Mouse (Mus musculus): ENCODE results near the gene Kcnh6. TPM values are rescaled to one million over a fixed set of nuclear protein-coding genes. Genes with fewer than 3 reads are reported as not detected.

The Kcnh6 gene
- polyA plus RNA-seq, 1 experiment, result 2.1 TPM

DNA sequence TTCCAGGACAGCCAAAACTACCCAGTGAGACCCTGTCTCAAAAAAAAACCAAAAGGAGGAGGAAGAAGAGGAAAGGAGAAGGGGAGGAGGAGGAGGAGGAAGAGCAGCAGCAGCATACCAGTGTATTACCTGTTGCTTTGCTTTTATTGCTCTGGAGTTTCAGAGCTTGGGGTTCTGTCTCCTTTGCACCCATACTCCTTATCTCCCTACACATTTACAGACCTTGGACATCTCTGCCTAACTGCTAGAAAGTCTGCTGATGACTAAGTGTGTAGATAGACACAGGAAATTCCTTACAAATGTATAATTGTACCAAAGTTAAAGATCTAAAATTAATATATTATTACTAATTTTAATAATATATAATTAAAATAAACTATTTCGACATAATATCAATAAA is 37.3 kb downstream of the Kcnh6 start:
- TF ChIP-seq CTCF (IDR thresholded peaks at IDR 0.05; ENCODE audit: borderline replicate concordance, extremely low read depth, insufficient read depth, insufficient read length) (no peak), POLR2A (IDR thresholded peaks at IDR 0.05; ENCODE audit: borderline replicate concordance, extremely low read depth, insufficient read depth, insufficient read length, poor library complexity, severe bottlenecking) (no peak)
- no peak for DNase-seq (ENCODE audit: low read depth)

DNA sequence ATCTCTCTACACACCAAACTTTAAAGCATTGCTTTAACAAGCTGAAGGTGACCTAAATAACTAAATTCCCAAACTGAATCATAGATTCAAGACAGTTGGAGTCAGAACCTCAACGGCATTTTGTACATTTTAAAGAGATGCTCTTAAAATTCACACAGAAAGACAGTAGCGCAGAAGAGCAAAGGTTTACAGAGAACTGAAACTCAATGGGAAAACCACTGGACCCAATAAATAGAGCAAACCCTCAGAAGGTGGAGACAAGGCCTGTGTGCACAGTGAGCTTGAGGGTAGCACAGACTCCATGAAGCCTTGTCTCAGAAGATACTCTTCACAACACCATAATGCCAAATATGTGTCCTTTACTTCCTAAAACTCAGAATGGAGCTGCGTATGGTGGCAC is 37.9 kb downstream of the Kcnh6 start:
- no peak for TF ChIP-seq POLR2A (IDR thresholded peaks at IDR 0.05; ENCODE audit: borderline replicate concordance, extremely low read depth, insufficient read depth, insufficient read length, poor library complexity, severe bottlenecking)
- TF ChIP-seq CTCF (IDR thresholded peaks at IDR 0.05; ENCODE audit: borderline replicate concordance, extremely low read depth, insufficient read depth, insufficient read length), result no peak
- no peak for DNase-seq (ENCODE audit: low read depth)

DNA sequence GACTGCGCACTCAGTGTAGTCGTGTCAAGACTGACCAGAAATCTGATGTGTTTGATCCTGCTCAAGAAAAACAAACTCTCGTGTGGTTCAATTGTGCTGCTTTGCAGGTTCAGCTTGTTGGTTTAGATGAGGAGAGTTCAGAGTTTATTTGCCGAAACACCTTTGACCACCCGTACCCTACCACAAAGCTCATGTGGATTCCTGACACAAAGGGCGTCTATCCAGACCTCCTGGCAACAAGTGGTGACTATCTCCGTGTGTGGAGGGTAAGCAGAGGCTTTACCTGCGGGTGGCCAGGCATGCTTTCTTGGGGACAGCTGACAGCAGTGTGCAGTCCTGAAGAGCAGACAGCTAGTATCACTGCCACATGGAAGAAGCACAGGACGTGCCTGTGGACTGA is 38.7 kb downstream of the Kcnh6 start:
- no peak for DNase-seq (ENCODE audit: low read depth)
- TF ChIP-seq CTCF (IDR thresholded peaks at IDR 0.05; ENCODE audit: borderline replicate concordance, extremely low read depth, insufficient read depth, insufficient read length), result no peak
- no peak for TF ChIP-seq POLR2A (IDR thresholded peaks at IDR 0.05; ENCODE audit: borderline replicate concordance, extremely low read depth, insufficient read depth, insufficient read length, poor library complexity, severe bottlenecking)

DNA sequence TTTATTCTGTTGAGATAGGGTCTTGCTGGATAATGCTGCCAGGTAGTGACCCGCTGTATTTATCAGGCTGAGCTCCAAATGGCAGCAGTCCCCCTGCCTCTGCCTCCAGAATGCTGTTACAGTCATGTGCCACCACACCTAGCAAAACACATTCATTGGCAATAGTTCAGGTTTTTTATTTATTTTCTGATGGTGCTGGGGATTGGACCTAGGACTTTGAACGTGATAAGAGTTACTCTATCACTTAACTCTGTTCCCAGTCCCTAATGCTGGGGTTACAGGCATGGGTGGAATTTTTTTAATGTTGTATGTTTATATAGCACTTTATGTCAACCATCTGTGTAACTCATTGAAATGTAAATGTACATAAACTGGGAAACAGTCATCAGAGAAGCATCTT is 46.0 kb downstream of the Kcnh6 start:
- TF ChIP-seq CTCF (IDR thresholded peaks at IDR 0.05; ENCODE audit: borderline replicate concordance, extremely low read depth, insufficient read depth, insufficient read length) (no peak), POLR2A (IDR thresholded peaks at IDR 0.05; ENCODE audit: borderline replicate concordance, extremely low read depth, insufficient read depth, insufficient read length, poor library complexity, severe bottlenecking) (no peak)
- DNase-seq (ENCODE audit: low read depth), result no peak

DNA sequence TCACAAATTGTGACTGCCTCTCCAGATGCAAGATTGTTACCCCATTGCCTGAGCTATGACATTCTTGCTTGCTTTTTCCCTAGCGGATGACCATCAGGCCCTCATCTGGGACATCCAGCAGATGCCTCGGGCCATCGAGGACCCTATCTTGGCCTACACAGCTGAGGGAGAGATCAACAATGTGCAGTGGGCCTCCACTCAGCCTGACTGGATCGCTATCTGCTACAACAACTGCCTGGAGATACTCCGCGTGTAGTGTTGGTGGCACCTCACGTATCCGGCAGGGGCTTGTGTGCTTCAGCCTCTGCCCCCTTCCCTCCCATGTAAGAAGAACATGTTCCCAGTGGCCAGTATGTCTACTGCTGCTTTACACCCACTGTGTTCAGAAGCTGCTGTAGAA is 46.7 kb downstream of the Kcnh6 start:
- TF ChIP-seq CTCF (IDR thresholded peaks at IDR 0.05; ENCODE audit: borderline replicate concordance, extremely low read depth, insufficient read depth, insufficient read length), result no peak
- TF ChIP-seq POLR2A (IDR thresholded peaks at IDR 0.05; ENCODE audit: borderline replicate concordance, extremely low read depth, insufficient read depth, insufficient read length, poor library complexity, severe bottlenecking), result no peak

DNA sequence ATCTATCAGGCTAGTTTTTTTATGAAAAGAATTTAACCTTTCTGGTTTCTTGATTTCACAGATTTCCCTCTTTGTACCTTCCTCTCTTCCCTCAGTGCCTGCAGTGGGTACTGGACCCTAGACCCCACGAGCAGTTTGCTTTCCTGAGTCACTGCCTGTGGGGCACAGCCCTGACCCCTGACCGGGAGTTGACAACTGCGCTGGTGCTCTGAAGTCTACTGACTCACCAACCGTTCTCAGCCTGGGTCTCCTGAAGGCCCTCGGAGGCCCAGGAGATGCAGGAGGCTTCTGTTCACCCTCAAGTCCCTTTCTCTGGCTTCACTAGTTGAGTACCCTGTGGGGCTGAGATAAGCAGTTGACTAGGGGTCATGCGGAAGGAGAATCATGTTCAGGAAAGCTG is 47.4 kb downstream of the Kcnh6 start:
- TF ChIP-seq POLR2A (IDR thresholded peaks at IDR 0.05; ENCODE audit: borderline replicate concordance, extremely low read depth, insufficient read depth, insufficient read length, poor library complexity, severe bottlenecking) (no peak), CTCF (IDR thresholded peaks at IDR 0.05; ENCODE audit: borderline replicate concordance, extremely low read depth, insufficient read depth, insufficient read length) (no peak)
- no peak for DNase-seq (ENCODE audit: low read depth)

More for the DNA sequence above, 46.7 kb downstream of the Kcnh6 start:
- no peak for DNase-seq (ENCODE audit: low read depth)

DNA sequence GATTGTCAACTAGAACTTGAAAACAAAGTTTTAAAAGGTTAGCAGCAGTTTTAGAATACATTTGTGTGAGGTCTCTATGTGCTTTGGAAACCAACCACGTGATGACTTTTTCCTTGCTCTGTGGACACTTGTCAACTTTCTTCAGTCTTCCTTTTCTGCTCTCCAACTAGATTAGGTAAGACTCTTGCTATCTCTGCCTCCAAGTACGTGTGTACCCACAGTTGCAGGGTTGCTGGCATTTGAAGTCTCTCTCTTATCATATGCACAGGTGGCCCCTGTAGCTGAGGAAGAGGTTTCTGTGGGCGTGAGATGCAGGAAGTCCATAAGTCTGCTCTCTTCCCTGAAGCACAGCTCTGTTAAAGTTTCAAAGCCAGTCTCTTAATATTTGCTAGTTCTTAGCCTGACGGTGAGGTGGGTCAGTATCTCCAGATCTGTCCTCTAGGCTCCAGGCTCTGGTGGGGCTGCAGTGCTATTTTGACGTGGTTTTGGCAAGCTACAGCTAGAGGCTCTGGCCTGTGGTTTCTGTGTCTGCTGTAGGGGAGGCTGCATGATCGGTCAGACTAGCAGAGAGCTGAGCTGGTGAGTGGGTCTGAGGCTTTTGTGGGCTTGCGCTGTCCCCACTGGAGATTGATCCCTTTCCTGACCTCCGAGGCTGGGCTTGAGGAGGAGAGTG is 49.0 kb downstream of the Kcnh6 start:
- TF ChIP-seq POLR2A (IDR thresholded peaks at IDR 0.05; ENCODE audit: borderline replicate concordance, extremely low read depth, insufficient read depth, insufficient read length, poor library complexity, severe bottlenecking), result no peak
- TF ChIP-seq CTCF (IDR thresholded peaks at IDR 0.05; ENCODE audit: borderline replicate concordance, extremely low read depth, insufficient read depth, insufficient read length), result no peak
- DNase-seq (ENCODE audit: low read depth), result no peak

DNA sequence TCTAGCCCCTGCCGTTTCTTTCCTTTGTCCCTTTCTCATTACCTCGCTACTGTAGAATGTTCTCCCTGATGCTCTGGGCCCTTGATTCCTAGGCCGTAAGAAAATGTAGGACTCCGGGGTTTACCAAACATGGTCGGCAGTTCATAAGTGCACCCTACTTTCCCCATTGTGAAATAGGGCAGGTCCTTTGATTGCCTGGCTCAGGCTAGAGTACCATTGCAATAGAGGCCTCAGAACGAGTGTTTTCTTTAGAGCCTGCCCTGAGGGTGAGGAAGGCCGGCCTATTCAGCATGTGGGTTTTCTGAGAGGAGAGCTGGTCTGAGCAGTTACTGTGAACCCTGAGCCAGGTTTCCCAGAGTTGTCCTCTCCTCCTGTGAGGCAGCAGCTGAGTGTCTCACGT is 50.1 kb downstream of the Kcnh6 start:
- DNase-seq (ENCODE audit: low read depth), result no peak
- TF ChIP-seq CTCF (IDR thresholded peaks at IDR 0.05; ENCODE audit: borderline replicate concordance, extremely low read depth, insufficient read depth, insufficient read length) (no peak), POLR2A (IDR thresholded peaks at IDR 0.05; ENCODE audit: borderline replicate concordance, extremely low read depth, insufficient read depth, insufficient read length, poor library complexity, severe bottlenecking) (no peak)

DNA sequence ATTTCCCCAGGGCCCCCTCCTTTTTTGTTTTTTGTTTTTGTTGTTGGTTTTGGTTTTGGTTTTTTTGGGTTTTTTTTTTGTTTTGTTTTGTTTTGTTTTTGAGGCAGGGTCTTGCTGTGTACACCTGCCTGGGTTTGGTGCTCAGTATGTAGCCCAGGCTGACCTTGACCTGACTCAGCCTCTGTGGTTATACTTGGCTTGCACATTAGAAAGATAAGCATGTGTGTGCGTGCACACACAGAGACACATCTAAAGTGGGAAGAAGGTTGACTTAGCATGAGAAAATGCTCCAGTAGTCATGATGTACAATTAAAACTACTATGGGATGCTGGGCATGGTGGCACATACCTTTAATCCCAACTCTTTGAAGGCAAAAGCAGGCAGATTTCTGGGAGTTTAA is 52.6 kb downstream of the Kcnh6 start:
- TF ChIP-seq POLR2A (IDR thresholded peaks at IDR 0.05; ENCODE audit: borderline replicate concordance, extremely low read depth, insufficient read depth, insufficient read length, poor library complexity, severe bottlenecking) (no peak), CTCF (IDR thresholded peaks at IDR 0.05; ENCODE audit: borderline replicate concordance, extremely low read depth, insufficient read depth, insufficient read length) (no peak)
- no peak for DNase-seq (ENCODE audit: low read depth)

DNA sequence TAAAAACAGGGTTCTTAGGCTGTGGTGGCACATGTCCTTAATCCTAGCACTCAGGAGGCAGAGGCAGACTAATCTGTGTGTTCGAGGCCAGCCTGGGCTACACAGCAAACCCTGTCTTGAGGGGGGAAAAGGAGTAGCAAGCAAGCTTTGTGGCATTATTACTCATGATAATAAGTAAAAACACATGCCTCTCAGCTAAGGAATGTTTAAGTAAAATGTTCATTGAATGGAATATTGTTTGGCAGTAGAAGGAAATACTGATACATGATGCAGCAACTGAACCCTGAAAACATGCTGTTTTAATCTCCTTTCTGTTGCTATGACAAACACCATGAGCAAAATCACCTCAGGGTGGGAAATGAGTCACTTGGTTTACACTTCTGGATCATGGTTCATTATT is 53.4 kb downstream of the Kcnh6 start:
- TF ChIP-seq CTCF (IDR thresholded peaks at IDR 0.05; ENCODE audit: borderline replicate concordance, extremely low read depth, insufficient read depth, insufficient read length) (no peak), POLR2A (IDR thresholded peaks at IDR 0.05; ENCODE audit: borderline replicate concordance, extremely low read depth, insufficient read depth, insufficient read length, poor library complexity, severe bottlenecking) (no peak)
- no peak for DNase-seq (ENCODE audit: low read depth)

DNA sequence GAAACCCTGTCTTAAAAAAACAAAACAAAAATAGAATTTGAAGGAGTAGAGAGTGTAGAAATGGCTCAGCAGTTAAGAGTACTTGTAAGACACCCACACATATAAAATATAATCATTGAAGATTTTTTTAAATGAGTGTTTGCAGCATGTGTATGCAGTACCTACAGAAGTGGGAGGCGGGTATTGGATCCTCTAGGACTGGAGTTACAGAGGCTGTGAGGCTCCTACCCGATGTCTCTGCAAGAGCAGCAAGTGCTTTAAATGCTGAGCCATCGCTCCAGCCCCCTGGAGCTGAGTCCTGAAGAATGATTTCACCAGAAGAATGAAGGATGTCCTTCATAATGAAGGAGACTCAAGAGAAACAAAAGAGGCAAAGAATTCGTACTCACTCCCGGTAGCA is 55.8 kb downstream of the Kcnh6 start:
- TF ChIP-seq CTCF (IDR thresholded peaks at IDR 0.05; ENCODE audit: borderline replicate concordance, extremely low read depth, insufficient read depth, insufficient read length), result no peak
- TF ChIP-seq POLR2A (IDR thresholded peaks at IDR 0.05; ENCODE audit: borderline replicate concordance, extremely low read depth, insufficient read depth, insufficient read length, poor library complexity, severe bottlenecking), result no peak
- DNase-seq (ENCODE audit: low read depth), result no peak

Data from brain, embryonic 14.5 days (tissue).